Mouse (Mus musculus): Measurements from ENCODE around the gene Smok3c.

- TF ChIP-seq EP300 (IDR thresholded peaks at IDR 0.05; ENCODE audit: insufficient read depth, low read depth, low read length): no peak
- TF ChIP-seq CTCF (IDR thresholded peaks at IDR 0.05): no peak
These were observed 28.5 kb downstream of the Smok3c start for GRCm38 (mm10) chr5:138081446-138081845.
